In genomic region chr11:4464186-4464585, GRCm38 (mm10) we compare ENCODE assay signal across 27 mouse cellular contexts. TPM values are rescaled to one million over a fixed set of nuclear protein-coding genes. Genes with fewer than 3 reads are reported as not detected.
"Had no signal": no experiment of that assay in that cellular context is flagged by ENCODE, and none has a peak within 500 bp of the region (broad histone marks: within the 10 kb centered on the region; RNA-seq: fewer than 3 reads in every experiment).

No protein-coding gene starts in this region.

- H3K9me3 ChIP-seq: heart, embryonic 13.5 days; heart, embryonic 15.5 days; hindbrain, embryonic 10.5 days; hindbrain, embryonic 12.5 days; intestine, embryonic 15.5 days; limb, embryonic 13.5 days; limb, embryonic 15.5 days; liver, embryonic 12.5 days had no signal

- DNase-seq: gastrocnemius, postnatal 14 days; gastrocnemius, postnatal 36 days; heart, adult 2 months; heart, postnatal 14 days; heart, postnatal 4 days; kidney, adult 18-20 months; kidney, adult 8-10 months; kidney, postnatal 10 days; kidney, postnatal 4 days; left cerebral cortex, postnatal 4 days had no signal

- H3K27ac ChIP-seq: heart, adult 2 months; heart, embryonic 13.5 days; heart, embryonic 15.5 days; hindbrain, embryonic 10.5 days; hindbrain, embryonic 12.5 days; hindbrain, embryonic 14.5 days; intestine, embryonic 15.5 days; layer of hippocampus, adult 2 months; limb, embryonic 13.5 days; limb, embryonic 15.5 days; liver, embryonic 12.5 days; liver, embryonic 14.5 days had no signal

- H3K27me3 ChIP-seq: hindbrain, embryonic 12.5 days; intestine, embryonic 15.5 days; limb, embryonic 13.5 days; limb, embryonic 15.5 days had no signal

- H3K9ac ChIP-seq: heart, embryonic 13.5 days; heart, embryonic 15.5 days; hindbrain, embryonic 12.5 days; hindbrain, embryonic 14.5 days; intestine, embryonic 15.5 days; limb, embryonic 13.5 days; limb, embryonic 15.5 days; liver, embryonic 12.5 days; liver, embryonic 14.5 days had no signal

- H3K4me3 ChIP-seq: heart, adult 2 months; heart, embryonic 13.5 days; heart, embryonic 15.5 days; hindbrain, embryonic 10.5 days; hindbrain, embryonic 12.5 days; intestine, embryonic 15.5 days; layer of hippocampus, adult 2 months; limb, embryonic 13.5 days; limb, embryonic 15.5 days; liver, embryonic 12.5 days had no signal

- H3K4me1 ChIP-seq: heart, embryonic 13.5 days; heart, embryonic 15.5 days; liver, embryonic 12.5 days had no signal

- H3K36me3 ChIP-seq: heart, embryonic 13.5 days; heart, embryonic 15.5 days; hindbrain, embryonic 10.5 days; hindbrain, embryonic 12.5 days; intestine, embryonic 15.5 days; limb, embryonic 13.5 days; limb, embryonic 15.5 days; liver, embryonic 12.5 days had no signal

RNA-seq across cellular contexts. Expression of gene Hormad2, which starts 23.3 kb away (rescaled TPM):
- total RNA-seq: gastrocnemius, adult 18-20 months; gastrocnemius, adult 8-10 months; gastrocnemius, postnatal 14 days; gastrocnemius, postnatal 36 days; heart, postnatal 14 days; layer of hippocampus, adult 2 months; layer of hippocampus, postnatal 10 days; left cerebral cortex, adult 18-20 months; left cerebral cortex, postnatal 10 days; left cerebral cortex, postnatal 25 days; left cerebral cortex, postnatal 4 days had no signal
